Comparison of ENCODE assay signal across 8 mouse cellular contexts in genomic region chr17:6257070-6257456, GRCm38 (mm10). TPM values are rescaled to one million over a fixed set of nuclear protein-coding genes. Genes with fewer than 3 reads are reported as not detected.
DNase-seq lines count a peak whose midpoint lies in the region; ATAC-seq and TF ChIP-seq lines count a peak whose summit lies in the region.
"Not testable (repeated sequence)": the region's sequence is repeated elsewhere in the genome, so short reads cannot be mapped to it uniquely, and the experiment has no call there.

No protein-coding gene starts in this region.

- DNase-seq in cerebellum, adult 18-20 months, result peak; percentile 76 to 78
- not testable (repeated sequence) for DNase-seq in embryonic facial prominence, embryonic 14.5 days (ENCODE audit: low spot score); intestine, embryonic 14.5 days (ENCODE audit: low spot score); stomach, postnatal 0 days (ENCODE audit: low spot score)
- DNase-seq in heart, adult 11 months, result peak; percentile 81
- DNase-seq in left cerebral cortex, adult 11 months (ENCODE audit: low spot score), result peak; percentile 73

- not testable (repeated sequence) for TF ChIP-seq EP300 in stomach, postnatal 0 days (optimal IDR thresholded peaks at IDR 0.05)

- not testable (repeated sequence) for H3K27ac ChIP-seq in embryonic facial prominence, embryonic 14.5 days (replicated peaks; ENCODE audit: low read depth, low read length); intestine, embryonic 14.5 days (ENCODE audit: low read depth); limb, embryonic 15.5 days; neural tube, embryonic 12.5 days; stomach, postnatal 0 days (replicated peaks)

- not testable (repeated sequence) for H3K9ac ChIP-seq in embryonic facial prominence, embryonic 14.5 days (ENCODE audit: low read depth, low read length); intestine, embryonic 14.5 days (ENCODE audit: low read length); limb, embryonic 15.5 days; neural tube, embryonic 12.5 days; stomach, postnatal 0 days (ENCODE audit: low read length)

- not testable (repeated sequence) for H3K36me3 ChIP-seq in embryonic facial prominence, embryonic 14.5 days (ENCODE audit: control insufficient read depth, insufficient read depth, low read length); intestine, embryonic 14.5 days (ENCODE audit: control insufficient read depth, insufficient read depth, low read length); limb, embryonic 15.5 days; neural tube, embryonic 12.5 days; stomach, postnatal 0 days (ENCODE audit: control insufficient read depth, insufficient read depth, low read length)

- 3% methylated on average over 5 of the region's 20 CpGs for WGBS in embryonic facial prominence, embryonic 14.5 days
- WGBS in intestine, embryonic 14.5 days, result 4% methylated on average over 7 of the region's 20 CpGs
- whole genome bisulfite sequencing in limb, embryonic 15.5 days, result 2% methylated on average over 14 of the region's 20 CpGs
- WGBS in neural tube, embryonic 12.5 days, result under 1% methylated on average over 19 of the region's 20 CpGs
- WGBS in stomach, postnatal 0 days, result 0% methylated on average over 6 of the region's 20 CpGs

- TF ChIP-seq CTCF in stomach, postnatal 0 days (IDR thresholded peaks at IDR 0.05; ENCODE audit: low read depth), result not testable (repeated sequence)

- peak overlapping the region; percentile 42 for H3K4me2 ChIP-seq in embryonic facial prominence, embryonic 14.5 days (ENCODE audit: low read depth, low read length)
- peak overlapping the region; percentile 20; the same call in 1 of the 2 replicates for H3K4me2 ChIP-seq in intestine, embryonic 14.5 days (ENCODE audit: low read length)
- peak overlapping the region; percentile 31; the same call in 1 of the 2 replicates for H3K4me2 ChIP-seq in limb, embryonic 15.5 days
- H3K4me2 ChIP-seq in neural tube, embryonic 12.5 days (replicated peaks), result peak overlapping the region; percentile 52
- not testable (repeated sequence) for H3K4me2 ChIP-seq in stomach, postnatal 0 days (replicated peaks; ENCODE audit: low read depth)

- ATAC-seq in embryonic facial prominence, embryonic 14.5 days (ENCODE audit: low read depth); intestine, embryonic 14.5 days (replicated peaks; ENCODE audit: low FRiP score, low TSS enrichment, low read depth); limb, embryonic 15.5 days (ENCODE audit: insufficient number of reproducible peaks, low FRiP score, low TSS enrichment, low read depth); neural tube, embryonic 12.5 days (ENCODE audit: low FRiP score, low read depth): not testable (repeated sequence)
- 0 out of 2 replicates have a peak, but pooled peaks have one; percentile 12 for ATAC-seq in stomach, postnatal 0 days (ENCODE audit: low FRiP score, low TSS enrichment)

- H3K27me3 ChIP-seq in embryonic facial prominence, embryonic 14.5 days (replicated peaks; ENCODE audit: control insufficient read depth, insufficient read depth, low read length); intestine, embryonic 14.5 days (replicated peaks; ENCODE audit: control insufficient read depth, insufficient read depth, low read length); limb, embryonic 15.5 days; neural tube, embryonic 12.5 days (replicated peaks); stomach, postnatal 0 days (ENCODE audit: control insufficient read depth, insufficient read depth, low read length): not testable (repeated sequence)

- H3K9me3 ChIP-seq in embryonic facial prominence, embryonic 14.5 days (ENCODE audit: control insufficient read depth, low read length); intestine, embryonic 14.5 days (ENCODE audit: control insufficient read depth, low read length); limb, embryonic 15.5 days; neural tube, embryonic 12.5 days; stomach, postnatal 0 days (ENCODE audit: control insufficient read depth, low read length): not testable (repeated sequence)

- not testable (repeated sequence) for H3K4me3 ChIP-seq in embryonic facial prominence, embryonic 14.5 days (ENCODE audit: low read depth, low read length); intestine, embryonic 14.5 days (ENCODE audit: low read depth, low read length); limb, embryonic 15.5 days; stomach, postnatal 0 days (ENCODE audit: low read depth, low read length)
- 0 out of 2 replicates have a peak overlapping the region, but pooled peaks have one; percentile 21 for H3K4me3 ChIP-seq in neural tube, embryonic 12.5 days

- not testable (repeated sequence) for H3K4me1 ChIP-seq in embryonic facial prominence, embryonic 14.5 days (ENCODE audit: control insufficient read depth, insufficient read depth, low read length); intestine, embryonic 14.5 days (replicated peaks; ENCODE audit: control insufficient read depth, insufficient read depth, low read length); limb, embryonic 15.5 days; neural tube, embryonic 12.5 days; stomach, postnatal 0 days (replicated peaks; ENCODE audit: control insufficient read depth, insufficient read depth)

RNA-seq across cellular contexts. Expression of gene Tmem181a, which starts 0.4 kb away (rescaled TPM):
- 19.8 and 23.0 TPM in 2 replicates for polyA plus RNA-seq in embryonic facial prominence, embryonic 14.5 days (2014; fragmentation: Nextera tagmentation; extraction: Ambion mirVana)
- polyA plus RNA-seq in intestine, embryonic 14.5 days (2014; fragmentation: Nextera tagmentation; extraction: Ambion mirVana), result 23.0 and 23.7 TPM in 2 replicates
- polyA plus RNA-seq in limb, embryonic 15.5 days (2015; fragmentation: Nextera tagmentation; extraction: Ambion mirVana), result 18.2 and 18.9 TPM in 2 replicates
- 33.4 and 36.2 TPM in 2 replicates for polyA plus RNA-seq in neural tube, embryonic 12.5 days (2016; fragmentation: Nextera tagmentation; extraction: Ambion mirVana)
- polyA plus RNA-seq in stomach, postnatal 0 days (2015; fragmentation: Nextera tagmentation; extraction: Ambion mirVana), result 18.3 and 18.5 TPM in 2 replicates
